Mouse (Mus musculus) cerebellum, adult 2 months (tissue): ENCODE data around the gene Gm44503. TPM values are rescaled to one million over a fixed set of nuclear protein-coding genes. Genes with fewer than 3 reads are reported as not detected.

Experiments used
- DNase-seq, 2 experiments: peaks; one replicate each; pipeline ENCODE4 v3.0.0; 2021
- H3K27ac ChIP-seq: fragments of 200-500 bp; 2 replicates; pipeline ENCODE4 v1.5.1; 2012; ENCODE audit warnings: low read length, control low read depth, inconsistent platforms; ENCODE audit not compliant: insufficient read depth
- H3K27me3 ChIP-seq: fragments of 200-500 bp; 2 replicates; pipeline ENCODE4 v1.6.1; 2012; ENCODE audit warnings: inconsistent platforms, mild to moderate bottlenecking, low read length, moderate library complexity; ENCODE audit not compliant: control insufficient read depth, insufficient read depth
- H3K4me1 ChIP-seq: fragments of 200-500 bp; 2 replicates; pipeline ENCODE4 v1.6.1; 2011; ENCODE audit warnings: low read length; ENCODE audit not compliant: control insufficient read depth, insufficient read depth
- H3K4me3 ChIP-seq: fragments of 200-500 bp; replicated peaks from 2 replicates; pipeline ENCODE3; 2011; ENCODE audit warnings: mild to moderate bottlenecking, low read depth, low read length, control low read depth; ENCODE audit not compliant: insufficient read depth
- CTCF ChIP-seq: fragments of 200-500 bp; IDR thresholded peaks from 2 replicates; pipeline ENCODE4 v1.5.1; 2011; ENCODE audit warnings: low read depth, mild to moderate bottlenecking, control low read depth, low read length, moderate library complexity, borderline replicate concordance; ENCODE audit not compliant: insufficient read depth
- POLR2A ChIP-seq: fragments of 200-500 bp; IDR thresholded peaks from 2 replicates; pipeline ENCODE4 v1.6.1; 2011; ENCODE audit warnings: low read length, control low read depth, borderline replicate concordance; ENCODE audit not compliant: insufficient read depth
- WGBS: fragments of 180-500 bp; shearing (Covaris S2); methylation state at CpG from one replicate; pipeline ENCODE4 v1.1.7; 2018; 5-methylcytosine and 5-hydroxymethylcytosine counted together
- polyA plus RNA-seq: library from polyadenylated mRNA; depleted of rRNA; stranded (reverse); fragments of >200 nt; gene quantifications from 2 replicates; pipeline ENCODE4 v1.2.3, GENCODE M21; 2012; rRNA removed

The Gm44503 gene
- polyA plus RNA-seq, 1 experiment: 0.07 TPM

DNA sequence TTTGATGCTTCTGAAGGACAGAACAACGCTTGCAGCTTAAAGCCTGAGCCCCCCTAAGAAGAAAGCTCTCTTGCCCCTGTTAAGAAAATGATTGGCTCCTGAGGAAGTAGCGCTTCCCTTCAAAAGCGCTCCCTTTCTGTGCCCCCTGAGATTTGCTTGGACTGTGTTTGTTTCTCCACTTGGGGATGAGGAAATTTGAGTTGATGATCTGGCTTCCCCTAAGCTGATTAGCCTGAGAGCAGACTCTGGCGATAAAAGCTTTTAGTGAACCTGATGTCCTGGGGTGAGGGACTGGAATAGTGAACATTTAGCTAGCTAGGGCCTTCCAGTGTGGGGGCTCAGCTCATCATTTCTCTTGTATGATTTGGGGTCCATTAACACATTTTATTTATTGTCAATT, 90.3 kb downstream of the Gm44503 start:
- Histone ChIP-seq H3K27me3 (no peaks in the 10 kb centered on the region), H3K4me1 (peaks cover 8% of the 10 kb centered on the region), H3K4me3 (no peak overlapping the region), H3K27ac (no peak overlapping the region)
- 49% methylated on average over 4 of the region's 4 CpGs for WGBS
- no peak for DNase-seq
- TF ChIP-seq POLR2A: no peak
- no peak for TF ChIP-seq CTCF

DNA sequence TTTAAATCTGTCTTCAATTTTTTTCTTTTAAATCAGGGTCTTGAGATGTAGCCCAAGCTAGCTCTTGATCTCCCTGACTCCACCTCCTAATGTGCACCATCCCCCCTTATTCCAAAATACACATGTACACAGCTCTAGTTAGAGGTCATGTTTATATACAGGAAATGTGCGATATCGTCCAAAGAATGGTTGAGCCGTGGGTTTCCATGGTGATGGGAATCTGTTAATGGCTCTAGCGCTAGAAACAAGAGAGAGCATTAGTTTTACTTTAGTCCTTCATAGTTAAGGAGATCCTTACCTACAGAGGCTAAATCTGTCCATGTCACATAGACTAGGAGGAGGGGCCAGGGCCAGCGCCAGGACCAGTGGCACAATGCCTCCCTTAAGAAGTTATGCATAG, 91.2 kb downstream of the Gm44503 start:
- TF ChIP-seq CTCF: no peak
- H3K27me3 ChIP-seq: no peaks in the 10 kb centered on the region
- 74% methylated on average over 5 of the region's 5 CpGs for WGBS
- H3K4me1 ChIP-seq: peaks cover 9% of the 10 kb centered on the region
- H3K27ac ChIP-seq: no peak overlapping the region
- DNase-seq: no peak
- H3K4me3 ChIP-seq: no peak overlapping the region

GRCm38 (mm10) chr9:73050606-73051005, 92.0 kb downstream of the Gm44503 start:
- TF ChIP-seq CTCF (no peak), POLR2A (no peak)
- DNase-seq: no peak
- WGBS: 35% methylated on average over 8 of the region's 8 CpGs
- Histone ChIP-seq H3K4me1 (peaks cover 17% of the 10 kb centered on the region), H3K27ac (no peak overlapping the region; the same call in 1 of the 2 replicates), H3K4me3 (no peak overlapping the region), H3K27me3 (no peaks in the 10 kb centered on the region)

GRCm38 (mm10) chr9:73055441-73055911, 96.8 kb downstream of the Gm44503 start:
- no peak for TF ChIP-seq CTCF
- peak; percentile 44 for DNase-seq
- no peak overlapping the region for H3K4me3 ChIP-seq
- H3K4me1 ChIP-seq: peaks cover 20% of the 10 kb centered on the region
- 19% methylated on average over 10 of the region's 10 CpGs for WGBS
- H3K27ac ChIP-seq: peak overlapping the region; percentile 70
- H3K27me3 ChIP-seq: no peaks in the 10 kb centered on the region

DNA sequence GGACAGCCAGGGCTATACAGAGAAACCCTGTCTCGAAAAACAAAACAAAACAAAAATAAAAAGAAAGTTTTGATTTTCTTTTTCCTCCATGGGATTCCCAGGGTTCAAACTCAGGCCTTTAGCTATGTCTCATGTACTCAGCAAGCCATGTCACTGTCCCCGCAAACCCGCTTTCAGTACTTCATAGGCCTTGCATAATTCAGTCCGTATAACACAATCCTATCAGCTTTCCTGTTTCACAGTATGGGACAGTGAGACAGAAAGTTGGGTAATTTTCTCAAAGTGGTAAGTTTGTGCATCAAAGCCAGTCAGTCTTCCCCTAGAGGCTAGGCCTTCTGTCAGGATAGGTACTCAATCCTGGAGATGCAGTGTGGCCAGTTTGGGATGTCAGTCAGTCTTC, 100.6 kb downstream of the Gm44503 start:
- WGBS: 89% methylated on average over 4 of the region's 4 CpGs
- H3K27ac ChIP-seq: no peak overlapping the region
- no peak overlapping the region for H3K4me3 ChIP-seq
- no peak for TF ChIP-seq CTCF
- no peak for TF ChIP-seq POLR2A
- DNase-seq: no peak
- peaks cover 24% of the 10 kb centered on the region for H3K4me1 ChIP-seq
- H3K27me3 ChIP-seq: no peaks in the 10 kb centered on the region

DNA sequence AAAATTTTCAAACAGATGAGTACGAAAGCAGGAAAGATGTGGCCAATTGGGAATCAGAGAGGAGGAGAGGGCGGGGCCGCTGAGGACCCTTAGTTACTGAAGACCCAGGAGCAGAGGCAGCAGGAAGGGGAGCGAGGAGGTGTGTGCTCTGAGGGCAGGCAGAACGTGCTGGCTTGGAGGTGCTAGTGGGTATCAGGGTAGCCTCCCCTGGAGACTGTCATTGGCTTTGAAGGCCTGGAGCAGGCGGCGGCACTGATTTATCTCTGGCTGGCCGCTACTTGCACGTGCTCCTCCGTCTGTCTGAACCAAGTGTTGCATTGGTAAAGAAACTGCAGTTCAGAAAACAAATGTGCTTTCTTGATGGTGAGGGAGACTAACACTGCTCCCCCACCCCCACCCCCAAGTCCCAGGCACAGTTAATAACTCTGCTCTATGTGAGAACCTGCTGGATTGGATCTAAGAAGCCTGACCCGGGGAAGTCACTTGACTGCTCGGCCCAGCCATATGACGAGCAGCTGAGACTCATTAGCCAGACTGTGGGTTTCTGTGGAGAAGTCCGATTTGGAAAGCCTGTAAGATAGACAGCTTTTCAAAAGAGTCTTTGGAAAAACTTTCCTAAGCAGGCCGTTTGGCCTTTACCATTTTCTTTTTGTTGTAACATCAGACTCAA, 105.1 kb downstream of the Gm44503 start:
- no peak overlapping the region for H3K4me3 ChIP-seq
- no peak overlapping the region for H3K27ac ChIP-seq
- no peak for DNase-seq
- TF ChIP-seq CTCF: no peak
- no peak for TF ChIP-seq POLR2A
- no peaks in the 10 kb centered on the region for H3K27me3 ChIP-seq
- peaks cover 10% of the 10 kb centered on the region; the same call in 1 of the 2 replicates for H3K4me1 ChIP-seq
- WGBS: 43% methylated on average over 15 of the region's 15 CpGs

Other genes starting within 250 kb of the Gm44503 start
- 0.46 and 0.57 TPM in 2 replicates for gene Prtg, start 152.0 kb upstream of the Gm44503 start, polyA plus RNA-seq
- 9.8 and 10.0 TPM in 2 replicates for gene Pygo1, start 33.2 kb upstream of the Gm44503 start, polyA plus RNA-seq
- 1.7 and 2.1 TPM in 2 replicates for gene Dyx1c1, start 67 bp upstream of the Gm44503 start, polyA plus RNA-seq
- 14.6 and 19.0 TPM in 2 replicates for gene Ccpg1os, start 26.5 kb downstream of the Gm44503 start, polyA plus RNA-seq
- 76.8 and 77.2 TPM in 2 replicates for gene Ccpg1, start 26.6 kb downstream of the Gm44503 start, polyA plus RNA-seq
- 23.9 and 26.0 TPM in 2 replicates for gene Pigb, start 81.5 kb downstream of the Gm44503 start, polyA plus RNA-seq
- 12.7 and 13.5 TPM in 2 replicates for gene Rab27a, start 86.0 kb downstream of the Gm44503 start, polyA plus RNA-seq
- 0.44 and 0.51 TPM in 2 replicates for gene Khdc3, start 143.0 kb downstream of the Gm44503 start, polyA plus RNA-seq
- gene Gm20509, start 143.6 kb downstream of the Gm44503 start, polyA plus RNA-seq: 0.17 TPM in 1 of 2 replicates, not detected in the other
- 62.7 and 73.7 TPM in 2 replicates for gene Rsl24d1, start 154.6 kb downstream of the Gm44503 start, polyA plus RNA-seq